Mouse (Mus musculus): Measurements from ENCODE around the gene Pde10a.

The Pde10a gene

GRCm38 (mm10) chr17:9035561-9036348, 510.6 kb downstream of the Pde10a start:
- no peak for DNase-seq (ENCODE audit: low spot score)
